Mouse (Mus musculus) ES-Bruce4 (cell line): Measurements from ENCODE around the gene Prss2. TPM values are rescaled to one million over a fixed set of nuclear protein-coding genes. Genes with fewer than 3 reads are reported as not detected.

Experiments
- H3K27ac ChIP-seq: 2 replicates; pipeline ENCODE4 v1.5.1; 2012; ENCODE audit warnings: low read length, inconsistent platforms; ENCODE audit not compliant: insufficient read depth
- H3K27me3 ChIP-seq: 2 replicates; pipeline ENCODE4 v1.6.1; 2012; ENCODE audit warnings: mild to moderate bottlenecking, low read length, inconsistent platforms; ENCODE audit not compliant: control insufficient read depth, poor library complexity, insufficient read depth, severe bottlenecking
- H3K36me3 ChIP-seq: 2 replicates; pipeline ENCODE4 v1.6.1; 2012; ENCODE audit warnings: inconsistent platforms, mild to moderate bottlenecking, low read length, moderate library complexity; ENCODE audit not compliant: control insufficient read depth, poor library complexity, insufficient read depth, severe bottlenecking
- H3K4me1 ChIP-seq: one replicate; pipeline ENCODE4 v1.8.1; 2011; ENCODE audit warnings: low read length; ENCODE audit not compliant: control insufficient read depth, insufficient read depth
- H3K4me3 ChIP-seq: 2 replicates; pipeline ENCODE4 v1.5.1; 2011; ENCODE audit warnings: low read depth, mild to moderate bottlenecking, low read length
- H3K9ac ChIP-seq: 2 replicates; pipeline ENCODE4 v1.6.1; 2012; ENCODE audit warnings: low read depth, mild to moderate bottlenecking, inconsistent platforms; ENCODE audit not compliant: poor library complexity, severe bottlenecking
- H3K9me3 ChIP-seq: replicated peaks from 2 replicates; pipeline ENCODE4 v1.6.1; 2012; ENCODE audit warnings: mild to moderate bottlenecking, low read length, inconsistent platforms; ENCODE audit not compliant: control insufficient read depth, poor library complexity, insufficient read depth, severe bottlenecking
- CTCF ChIP-seq: IDR thresholded peaks from one replicate; pipeline ENCODE4 v1.8.1; 2011; ENCODE audit warnings: low read depth, low read length
- EP300 ChIP-seq: IDR thresholded peaks from 2 replicates; pipeline ENCODE4 v1.6.1; 2011; ENCODE audit warnings: low read depth, low read length; ENCODE audit not compliant: insufficient read depth
- POLR2A ChIP-seq: IDR thresholded peaks from one replicate; pipeline ENCODE4 v1.8.1; 2011; ENCODE audit warnings: low read length; ENCODE audit not compliant: insufficient read depth
- polyA plus RNA-seq: library from polyadenylated mRNA; stranded (reverse); fragments of >200 nt; gene quantifications from 2 replicates; pipeline ENCODE4 v1.2.4, GENCODE M21; 2011; ENCODE audit warnings: low read depth; ENCODE audit not compliant: missing spikeins, insufficient read depth, insufficient read length

Prss2 gene
- polyA plus RNA-seq, 1 experiment: not detected

GRCm38 (mm10) chr6:41541746-41542145 is 20.2 kb downstream of the Prss2 start:
- H3K4me1 ChIP-seq: no peaks in the 10 kb centered on the region
- no peaks in the 10 kb centered on the region for H3K9me3 ChIP-seq
- TF ChIP-seq CTCF: no peak
- TF ChIP-seq EP300: no peak
- no peak for TF ChIP-seq POLR2A
- H3K27me3 ChIP-seq: peaks cover 4% of the 10 kb centered on the region
- H3K27ac ChIP-seq: no peak overlapping the region
- H3K36me3 ChIP-seq: no peaks in the 10 kb centered on the region
- no peak overlapping the region for H3K9ac ChIP-seq
- no peak overlapping the region for H3K4me3 ChIP-seq

- Histone ChIP-seq H3K27ac (no peak overlapping the region), H3K9me3 (no peaks in the 10 kb centered on the region), H3K4me1 (no peaks in the 10 kb centered on the region), H3K9ac (no peak overlapping the region), H3K4me3 (0 out of 2 replicates have a peak overlapping the region, but pooled peaks have one; percentile 5), H3K36me3 (no peaks in the 10 kb centered on the region), H3K27me3 (peaks cover 4% of the 10 kb centered on the region)
- no peak for TF ChIP-seq EP300
- no peak for TF ChIP-seq POLR2A
Measured at GRCm38 (mm10) chr6:41542983-41543382, 21.4 kb downstream of the Prss2 start.

DNA sequence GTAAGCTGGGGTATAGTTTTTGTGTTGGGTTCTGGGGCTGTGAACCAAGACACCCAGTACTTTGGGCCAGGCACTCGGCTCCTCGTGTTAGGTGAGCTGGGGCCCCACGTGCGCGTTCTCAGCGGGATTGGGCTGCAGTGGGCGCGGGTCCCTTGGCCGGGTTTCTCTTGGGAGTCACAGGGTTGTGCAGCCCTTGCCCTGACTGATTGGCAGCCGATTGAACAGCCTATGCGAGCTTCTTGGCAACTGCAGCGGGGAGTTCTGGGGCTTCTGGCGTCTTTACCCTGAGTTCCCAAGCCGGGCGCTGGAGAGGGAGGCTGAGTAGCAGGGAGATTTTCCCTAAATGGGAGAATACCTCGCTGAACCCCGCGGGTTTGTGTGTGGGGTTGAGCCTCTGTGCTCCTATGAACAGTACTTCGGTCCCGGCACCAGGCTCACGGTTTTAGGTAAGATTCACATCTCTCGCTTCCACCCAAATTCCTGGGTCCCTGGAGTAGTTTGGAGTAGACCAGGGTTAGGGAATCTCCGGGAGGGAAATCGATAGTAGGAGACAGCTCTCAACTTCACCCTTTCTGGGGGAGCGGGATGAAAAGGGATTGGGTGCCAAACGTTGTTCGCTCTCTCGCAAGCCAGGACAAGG is 21.9 kb downstream of the Prss2 start:
- Histone ChIP-seq H3K9me3 (no peaks in the 10 kb centered on the region), H3K4me3 (peak overlapping the region; percentile 5; the same call in 1 of the 2 replicates), H3K36me3 (no peaks in the 10 kb centered on the region), H3K9ac (peak overlapping the region; percentile 68), H3K27ac (no peak overlapping the region), H3K27me3 (peaks cover 4% of the 10 kb centered on the region), H3K4me1 (no peaks in the 10 kb centered on the region)
- no peak for TF ChIP-seq CTCF
- no peak for TF ChIP-seq POLR2A
- TF ChIP-seq EP300: no peak

DNA sequence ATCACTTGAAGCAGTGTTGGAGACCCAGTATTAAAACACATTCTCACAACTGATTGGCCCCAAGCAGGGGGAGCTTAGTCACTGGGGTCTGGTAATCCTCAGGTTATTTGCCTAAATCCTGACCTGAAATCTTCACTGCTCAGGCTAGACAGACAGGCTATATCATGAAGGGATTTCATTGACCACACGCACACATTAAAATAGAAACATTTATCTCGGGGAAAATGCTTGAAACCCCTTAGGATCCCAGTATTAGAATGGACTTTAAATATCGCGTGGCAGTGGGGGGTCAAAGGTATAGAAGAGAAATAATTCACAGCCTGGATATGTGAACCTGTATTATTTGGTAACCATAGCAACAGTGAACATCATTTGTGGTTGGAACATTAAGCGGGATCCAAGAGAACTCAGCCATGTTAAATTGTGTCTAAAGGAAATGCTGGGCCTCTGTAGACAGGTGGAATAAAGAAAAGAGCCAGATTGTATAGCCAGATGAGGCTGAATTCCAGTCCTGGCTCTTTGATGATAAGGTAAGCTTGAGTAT is 22.9 kb downstream of the Prss2 start:
- TF ChIP-seq EP300 (no peak), POLR2A (no peak), CTCF (no peak)
- Histone ChIP-seq H3K4me3 (no peak overlapping the region), H3K27me3 (peaks cover 4% of the 10 kb centered on the region), H3K27ac (no peak overlapping the region), H3K9ac (no peak overlapping the region), H3K9me3 (no peaks in the 10 kb centered on the region), H3K36me3 (no peaks in the 10 kb centered on the region), H3K4me1 (no peaks in the 10 kb centered on the region)

- Histone ChIP-seq H3K36me3 (no peaks in the 10 kb centered on the region), H3K27ac (no peak overlapping the region), H3K4me1 (no peaks in the 10 kb centered on the region), H3K9ac (no peak overlapping the region), H3K9me3 (no peaks in the 10 kb centered on the region), H3K27me3 (peaks cover 4% of the 10 kb centered on the region), H3K4me3 (no peak overlapping the region)
- TF ChIP-seq CTCF (no peak), EP300 (no peak), POLR2A (no peak)
Measured at GRCm38 (mm10) chr6:41545266-41545665, 23.7 kb downstream of the Prss2 start.

- no peak overlapping the region for H3K4me3 ChIP-seq
- no peak overlapping the region for H3K9ac ChIP-seq
- TF ChIP-seq CTCF (no peak), EP300 (no peak), POLR2A (no peak)
- no peaks in the 10 kb centered on the region for H3K36me3 ChIP-seq
- no peak overlapping the region for H3K27ac ChIP-seq
- H3K9me3 ChIP-seq: no peaks in the 10 kb centered on the region
- no peaks in the 10 kb centered on the region for H3K4me1 ChIP-seq
- peaks cover 4% of the 10 kb centered on the region; the same call in 1 of the 2 replicates for H3K27me3 ChIP-seq
Measured at GRCm38 (mm10) chr6:41547056-41547650, 25.6 kb downstream of the Prss2 start.
